Mouse (Mus musculus) liver, embryonic 14.5 days (tissue): ENCODE measurements around the gene Pde5a. TPM values are rescaled to one million over a fixed set of nuclear protein-coding genes. Genes with fewer than 3 reads are reported as not detected.

Source experiments
- ATAC-seq: fragments of 200-750 bp; cut with Nextera tagmentation; 2 replicates; pipeline ENCODE4 v1.8.0; 2017; ENCODE audit warnings: moderate number of reproducible peaks, mild to moderate bottlenecking, moderate library complexity; ENCODE audit not compliant: insufficient read depth
- DNase-seq, 3 experiments: peaks; one replicate each; pipeline ENCODE4 v3.0.0-alpha.2; 2012 to 2013; ENCODE audit warnings: low read depth in 3 of 3, low spot score in 3 of 3
- H3K27ac ChIP-seq: fragments of 300-500 bp; sonication (generic); 2 replicates; pipeline ENCODE4 v1.5.1; 2014; ENCODE audit warnings: moderate library complexity, mild to moderate bottlenecking, control low read depth, inconsistent platforms
- H3K27me3 ChIP-seq: fragments of 300-500 bp; sonication (generic); 2 replicates; pipeline ENCODE4 v1.6.1; 2014; ENCODE audit warnings: mild to moderate bottlenecking, low read length, moderate library complexity; ENCODE audit not compliant: control insufficient read depth, insufficient read depth
- H3K36me3 ChIP-seq: fragments of 300-500 bp; sonication (generic); replicated peaks from 2 replicates; pipeline ENCODE4 v1.6.1; 2014; ENCODE audit warnings: low read depth; ENCODE audit not compliant: control insufficient read depth, insufficient read depth
- H3K4me1 ChIP-seq, 2 experiments: fragments of 200-500 bp in 1 of 2; fragments of 300-500 bp in 1 of 2; sonication (generic) in 1 of 2; replicated peaks; 2 replicates each; pipeline ENCODE4 v1.6.1; 2012 to 2014; ENCODE audit warnings: antibody characterized with exemption in 1 of 2, inconsistent platforms in 1 of 2, low read length in 1 of 2; ENCODE audit not compliant: control insufficient read depth in 2 of 2, insufficient read depth in 2 of 2
- H3K4me2 ChIP-seq: fragments of 300-500 bp; sonication (generic); 2 replicates; pipeline ENCODE4 v1.6.1; 2014; ENCODE audit warnings: low read depth, mild to moderate bottlenecking, control low read depth, moderate library complexity
- H3K4me3 ChIP-seq, 2 experiments: fragments of 200-500 bp in 1 of 2; fragments of 300-500 bp in 1 of 2; sonication (generic) in 1 of 2; 2 replicates each; pipeline ENCODE4 v1.5.1; 2012 to 2014; ENCODE audit warnings: low read depth in 2 of 2, low read length in 2 of 2, mild to moderate bottlenecking in 2 of 2, control low read depth in 1 of 2, inconsistent platforms in 1 of 2, moderate library complexity in 1 of 2; ENCODE audit not compliant: insufficient read depth in 1 of 2
- H3K9ac ChIP-seq: fragments of 300-500 bp; sonication (generic); replicated peaks from 2 replicates; pipeline ENCODE4 v1.6.1; 2014; ENCODE audit warnings: mild to moderate bottlenecking, control low read depth, moderate library complexity
- H3K9me3 ChIP-seq: fragments of 300-500 bp; sonication (generic); 2 replicates; pipeline ENCODE4 v1.6.1; 2016; ENCODE audit warnings: low read length, mixed read lengths; ENCODE audit not compliant: control insufficient read depth
- CTCF ChIP-seq: IDR thresholded peaks from 2 replicates; pipeline ENCODE4 v1.5.1; 2016; ENCODE audit warnings: antibody characterized with exemption, low read depth, control low read depth
- EP300 ChIP-seq: IDR thresholded peaks from 2 replicates; pipeline ENCODE4 v1.6.1; 2016; ENCODE audit warnings: antibody characterized with exemption, low read depth
- WGBS: fragments of 180-500 bp; shearing (Covaris S2); extraction: QIAGEN DNeasy Blood & Tissue Kit; methylation state at CpG from one replicate; pipeline ENCODE4 v1.1.7; 2014; ENCODE audit not compliant: insufficient replicate concordance; 5-methylcytosine and 5-hydroxymethylcytosine counted together
- polyA plus RNA-seq, 2 experiments: library from polyadenylated mRNA; depleted of rRNA in 1 of 2; stranded (reverse) in 1 of 2; unstranded in 1 of 2; fragments of >200 nt; fragmentation: Nextera tagmentation in 1 of 2; extraction: Ambion mirVana in 1 of 2; gene quantifications; 2 replicates each; pipeline versions ENCODE4 v1.2.1 to v1.2.3; 2012 to 2014

The Pde5a gene
- polyA plus RNA-seq, 2 experiments = 1.0 to 1.5 TPM

DNA sequence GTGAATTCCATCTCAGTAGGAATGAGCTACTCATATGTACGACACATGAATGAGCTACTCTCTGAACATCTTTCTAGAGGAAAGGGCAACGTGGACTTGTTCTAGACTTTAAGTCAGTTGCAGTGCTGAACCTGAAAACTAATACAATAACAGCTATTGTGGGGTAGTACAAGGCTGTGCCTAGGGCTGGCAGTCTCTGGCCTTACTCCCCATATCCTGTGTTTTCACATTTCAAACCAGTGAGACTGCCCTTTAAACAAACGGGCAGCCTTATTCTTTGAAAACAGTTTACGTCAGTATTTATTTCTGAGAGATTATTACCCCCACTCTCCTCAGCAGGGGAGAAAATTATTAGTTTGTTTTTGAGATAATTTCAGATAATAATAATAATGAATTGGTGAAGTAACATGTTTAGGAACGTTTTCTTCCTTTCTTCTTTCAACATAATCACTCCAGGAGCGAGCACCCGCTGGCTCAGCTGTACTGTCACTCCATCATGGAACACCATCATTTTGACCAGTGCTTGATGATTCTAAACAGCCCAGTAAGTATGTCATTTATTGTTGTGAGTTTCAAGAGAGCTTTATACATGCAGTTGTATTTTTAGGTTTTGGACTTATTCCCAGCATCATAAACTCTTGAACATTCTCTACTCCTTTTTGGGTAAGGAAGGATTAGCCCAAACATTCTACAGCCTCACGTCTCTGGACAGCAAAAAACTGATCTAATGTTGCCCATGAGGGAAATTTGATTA is 106.5 kb downstream of the Pde5a start:
- WGBS = 62% methylated on average over 8 of the region's 8 CpGs
- Histone ChIP-seq H3K9me3 (no peaks in the 10 kb centered on the region), H3K36me3 (no peaks in the 10 kb centered on the region), H3K4me3 (no peak overlapping the region), H3K27me3 (no peaks in the 10 kb centered on the region), H3K27ac (no peak overlapping the region), H3K4me1 (0 out of 4 replicates have a peak, but pooled peaks cover 0 to 2% of the 10 kb centered on the region in 2 experiments), H3K4me2 (no peak overlapping the region), H3K9ac (no peak overlapping the region)
- ATAC-seq (no peak), DNase-seq (no peak)
- TF ChIP-seq EP300 (no peak), CTCF (no peak)

DNA sequence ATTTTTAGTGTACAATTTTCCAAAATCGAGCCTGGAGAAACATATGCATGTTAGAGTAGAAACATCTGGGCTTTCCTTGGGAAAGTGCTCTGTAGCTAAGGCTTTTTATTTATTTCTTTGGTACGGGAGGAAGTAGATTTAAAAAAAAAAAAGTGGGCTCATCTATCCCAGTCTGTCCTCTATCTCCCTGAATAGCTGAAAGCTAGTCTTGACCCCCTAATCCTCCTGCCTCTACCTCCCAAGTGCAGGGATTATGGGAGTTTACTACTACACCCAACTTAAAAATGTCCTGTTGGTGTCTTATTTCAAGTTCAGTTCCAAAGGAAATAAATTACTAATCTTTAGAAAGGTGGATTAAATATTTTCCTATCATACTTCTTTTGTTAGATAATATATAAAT is 108.9 kb downstream of the Pde5a start:
- no peak for ATAC-seq
- no peak for DNase-seq
- Histone ChIP-seq H3K27ac (no peak overlapping the region), H3K9me3 (no peaks in the 10 kb centered on the region), H3K4me1 (0 out of 4 replicates have a peak, but pooled peaks cover 0 to 2% of the 10 kb centered on the region in 2 experiments), H3K4me3 (no peak overlapping the region), H3K4me2 (no peak overlapping the region), H3K36me3 (no peaks in the 10 kb centered on the region), H3K27me3 (no peaks in the 10 kb centered on the region), H3K9ac (no peak overlapping the region)
- WGBS = 55% methylated on average over 2 of the region's 2 CpGs
- no peak for TF ChIP-seq CTCF
- TF ChIP-seq EP300 = no peak

DNA sequence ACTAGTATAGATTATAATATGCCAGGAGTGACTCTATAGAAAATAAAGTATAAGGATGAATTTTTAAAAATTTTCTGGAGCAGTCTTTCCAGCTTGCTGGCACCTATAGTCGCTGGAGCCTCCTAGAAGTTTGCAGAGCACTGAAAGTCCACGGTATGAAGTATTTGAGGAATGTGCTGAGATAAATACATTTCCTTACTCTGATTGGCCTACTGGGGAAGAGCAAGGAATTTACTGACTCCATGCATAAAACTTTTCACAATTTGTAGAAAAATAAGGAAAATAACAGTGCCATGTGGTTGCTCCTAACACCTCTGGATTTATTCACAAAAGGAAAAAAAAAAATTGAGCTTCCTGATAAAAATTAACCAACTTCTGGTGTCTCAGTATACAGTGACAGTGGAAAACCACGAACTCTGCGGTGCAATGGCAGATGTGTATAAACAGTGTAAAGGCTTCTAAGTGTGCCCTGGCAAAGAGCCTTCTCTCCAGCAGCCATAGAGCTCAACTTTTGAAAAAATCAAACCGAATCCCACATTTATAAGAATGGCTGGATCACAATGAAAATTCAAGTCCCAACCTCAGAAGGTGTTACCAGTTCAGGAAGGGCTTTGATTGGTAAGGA is 119.8 kb downstream of the Pde5a start:
- Histone ChIP-seq H3K27ac (no peak overlapping the region), H3K36me3 (no peaks in the 10 kb centered on the region), H3K9ac (no peak overlapping the region), H3K4me2 (no peak overlapping the region), H3K4me1 (no peaks in the 10 kb centered on the region), H3K4me3 (no peak overlapping the region), H3K9me3 (no peaks in the 10 kb centered on the region), H3K27me3 (no peaks in the 10 kb centered on the region)
- TF ChIP-seq EP300 (no peak), CTCF (no peak)
- DNase-seq (no peak), ATAC-seq (no peak)
- WGBS = 44% methylated on average over 5 of the region's 5 CpGs

DNA sequence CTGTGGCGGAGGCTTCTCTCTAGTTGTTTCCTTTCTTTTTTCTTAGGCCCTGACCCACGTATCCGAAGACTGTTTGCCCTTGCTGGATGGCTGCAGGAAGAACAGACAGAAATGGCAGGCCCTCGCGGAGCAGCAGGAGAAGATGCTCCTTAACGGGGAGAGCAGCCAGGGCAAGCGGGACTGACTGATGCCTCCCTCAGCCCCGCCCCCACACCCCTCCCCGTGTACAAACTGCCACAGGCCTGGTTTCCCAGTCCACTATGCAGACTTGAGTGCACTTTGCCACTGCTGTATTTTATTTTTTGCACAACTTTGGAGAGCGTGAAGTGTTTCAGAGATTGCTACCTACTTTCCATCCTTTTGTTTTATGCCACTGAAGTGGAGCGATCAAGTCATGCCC is 126.4 kb downstream of the Pde5a start:
- Histone ChIP-seq H3K36me3 (no peaks in the 10 kb centered on the region), H3K4me2 (no peak overlapping the region), H3K27me3 (no peaks in the 10 kb centered on the region), H3K27ac (no peak overlapping the region), H3K9ac (no peak overlapping the region), H3K4me3 (no peak overlapping the region), H3K4me1 (no peaks in the 10 kb centered on the region), H3K9me3 (no peaks in the 10 kb centered on the region)
- TF ChIP-seq CTCF (no peak), EP300 (no peak)
- 64% methylated on average over 11 of the region's 11 CpGs for WGBS
- DNase-seq (no peak), ATAC-seq (no peak)

DNA sequence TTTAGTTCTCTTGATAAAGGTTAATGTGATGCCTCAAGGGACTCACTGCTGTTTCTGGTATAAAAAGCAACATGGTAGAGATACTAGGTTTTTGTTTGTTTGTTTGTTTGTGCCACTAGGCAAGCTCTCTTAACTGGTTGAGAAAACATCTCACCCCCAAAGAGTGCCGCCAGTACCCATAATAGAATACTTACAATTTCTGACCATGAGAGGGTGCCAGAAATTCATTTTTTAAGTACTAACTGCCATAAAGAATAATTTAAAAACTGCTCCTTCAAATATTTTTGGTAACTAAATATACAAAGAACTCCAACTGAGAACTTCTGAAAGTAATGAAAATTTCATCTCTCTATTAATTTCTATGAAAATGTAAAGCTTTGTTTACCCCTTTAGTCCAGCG is 131.1 kb downstream of the Pde5a start:
- Histone ChIP-seq H3K9me3 (no peaks in the 10 kb centered on the region), H3K4me1 (no peaks in the 10 kb centered on the region), H3K4me3 (no peak overlapping the region), H3K36me3 (no peaks in the 10 kb centered on the region), H3K4me2 (no peak overlapping the region), H3K27ac (no peak overlapping the region), H3K9ac (no peak overlapping the region), H3K27me3 (no peaks in the 10 kb centered on the region)
- ATAC-seq = no peak
- 55% methylated on average over 2 of the region's 2 CpGs for WGBS
- DNase-seq = no peak
- no peak for TF ChIP-seq CTCF
- no peak for TF ChIP-seq EP300
